Mouse (Mus musculus) neutrophil, adult 5-6 weeks (primary cell): ENCODE data around the gene Npc1l1. TPM values are rescaled to one million over a fixed set of nuclear protein-coding genes. Genes with fewer than 3 reads are reported as not detected.
A peak's percentile ranks its signal among the peaks of the same experiment; 100 is the strongest.
"Not testable (repeated sequence)": the region's sequence is repeated elsewhere in the genome, so short reads cannot be mapped to it uniquely, and the experiment has no call there.

Experiments
- ATAC-seq: fragments of 151-379, 151-347 bp; 2 replicates; pipeline ENCODE4 v1.8.0; 2017; ENCODE audit warnings: mild to moderate bottlenecking, moderate TSS enrichment; ENCODE audit not compliant: insufficient number of reproducible peaks, poor library complexity, low FRiP score, severe bottlenecking; ENCODE audit errors: extremely low read depth
- total RNA-seq: library from RNA; stranded (forward); fragments of 200-1000 nt; gene quantifications from 2 replicates; pipeline ENCODE4 v1.2.3, GENCODE M21; 2017

The Npc1l1 gene
- 0.12 TPM in 1 of 2 replicates, not detected in the other for total RNA-seq

DNA sequence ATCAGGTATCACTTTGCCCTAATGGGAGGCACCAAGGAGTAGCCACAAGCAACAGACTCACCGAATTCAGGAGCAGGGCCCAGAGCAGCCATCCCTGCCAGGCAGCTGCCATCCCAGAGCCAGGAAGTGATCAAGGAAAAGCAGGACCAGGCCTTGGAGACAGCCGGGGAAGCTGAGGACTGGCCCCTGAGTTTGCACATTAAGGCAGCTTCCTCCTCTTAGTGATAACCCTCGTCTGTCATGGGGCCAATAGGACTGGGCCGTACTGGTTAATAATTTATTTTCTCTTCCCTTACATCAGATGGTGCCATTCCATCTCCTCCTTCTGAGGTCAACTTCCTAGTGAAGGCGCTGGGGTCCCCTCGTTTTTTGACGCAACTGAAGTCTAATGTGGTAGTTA, at the start of gene Npc1l1:
TSS of gene Npc1l1 (minus strand) at position 132 of the 400 bp plus-strand sequence.
- ATAC-seq: no peak

DNA sequence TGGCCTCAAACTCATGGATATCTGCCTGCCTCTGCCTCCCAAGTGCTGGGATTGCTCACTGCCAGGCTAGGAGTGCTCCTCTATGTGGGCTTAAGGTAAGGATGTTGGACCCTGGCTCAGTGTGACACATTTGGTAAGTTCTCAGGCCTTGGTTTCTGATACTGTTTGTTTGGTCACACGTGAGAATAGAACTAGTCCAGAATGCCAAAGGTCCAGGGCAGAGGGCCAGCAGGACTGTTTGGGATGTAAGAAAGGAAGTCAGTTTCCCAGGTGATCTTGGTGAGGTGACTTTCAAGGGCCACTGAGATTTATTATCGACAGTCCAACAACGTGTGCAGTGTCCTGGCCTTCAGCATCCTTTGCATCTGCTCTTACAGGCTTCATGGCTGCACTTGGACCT, 46.5 kb upstream of the Npc1l1 start:
- no peak for ATAC-seq

DNA sequence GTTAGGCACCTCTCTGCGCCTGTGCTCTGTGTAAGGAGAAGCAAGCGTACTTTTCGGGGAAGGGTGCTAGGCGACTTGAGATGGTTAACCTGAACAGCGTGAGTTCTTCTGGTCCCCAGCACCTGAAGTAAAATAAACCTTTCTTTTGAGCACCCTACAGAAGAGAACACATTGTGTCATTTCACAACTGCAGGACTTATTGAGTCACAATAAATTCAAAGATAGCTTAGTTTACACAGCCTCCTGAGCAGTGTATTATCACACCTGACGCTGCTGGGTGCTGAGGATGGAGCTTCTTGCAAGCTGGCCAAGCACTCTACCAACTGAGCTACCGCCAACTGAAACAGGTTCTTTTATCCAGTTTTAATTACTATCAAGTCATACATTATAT, 45.1 kb upstream of the Npc1l1 start:
- no peak for ATAC-seq

DNA sequence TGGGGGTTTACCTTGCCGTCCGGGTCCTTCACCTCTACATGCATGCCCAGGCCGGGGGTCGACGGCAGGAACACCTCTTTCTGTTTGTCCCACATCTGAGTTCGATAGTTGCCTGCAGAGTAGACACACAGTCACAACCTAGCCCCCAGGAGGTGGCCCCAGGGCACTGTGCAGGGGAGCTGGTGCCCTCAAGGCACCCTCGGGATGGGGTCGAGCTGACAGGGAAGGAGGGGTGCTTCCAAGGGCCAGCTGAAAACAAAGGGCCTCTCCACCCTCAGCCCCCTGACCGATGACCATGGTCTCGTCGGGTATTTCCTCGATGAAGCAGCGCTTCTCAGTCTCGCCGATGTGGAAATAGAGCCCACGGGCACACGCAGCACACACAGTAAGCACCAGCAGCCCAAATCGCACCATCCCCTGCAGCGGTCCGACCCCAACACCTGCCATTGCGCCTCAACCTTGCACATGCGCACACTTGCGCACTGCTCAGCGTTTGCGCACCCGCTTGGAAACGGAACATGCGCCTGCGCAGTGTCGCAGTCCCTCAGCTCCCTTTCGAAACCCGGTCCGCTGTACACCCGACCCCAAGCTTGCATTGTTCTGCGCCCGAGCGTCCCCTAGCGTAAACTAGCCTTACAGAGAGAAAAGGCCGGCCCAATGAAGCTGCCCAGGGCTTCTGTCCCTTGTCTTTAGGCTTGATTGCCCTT, 44.6 kb upstream of the Npc1l1 start, which contains the start of gene Tmed4:
TSS of gene Tmed4 (minus strand) at position 484 of the 707 bp plus-strand sequence.
- peak; percentile 94 for ATAC-seq

DNA sequence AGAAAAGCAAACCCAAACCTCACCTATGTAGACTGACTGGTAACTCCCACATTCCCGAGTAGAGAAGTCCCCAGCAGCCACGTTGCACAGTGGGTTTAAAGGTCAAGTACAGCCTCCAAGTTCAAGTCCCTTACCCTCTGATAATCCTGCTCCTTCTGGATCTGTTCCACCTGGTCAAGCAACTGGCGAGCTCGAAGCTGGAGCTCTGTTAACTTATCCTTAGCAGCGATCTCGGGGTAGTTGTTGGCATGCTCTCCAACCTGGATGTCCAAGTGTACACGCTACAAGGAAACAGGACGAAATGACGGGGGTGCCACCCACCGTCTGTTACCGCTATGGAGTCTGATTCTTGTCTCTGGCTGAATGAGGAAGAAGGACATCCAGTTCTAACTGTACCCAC, 43.7 kb upstream of the Npc1l1 start:
- ATAC-seq: no peak

DNA sequence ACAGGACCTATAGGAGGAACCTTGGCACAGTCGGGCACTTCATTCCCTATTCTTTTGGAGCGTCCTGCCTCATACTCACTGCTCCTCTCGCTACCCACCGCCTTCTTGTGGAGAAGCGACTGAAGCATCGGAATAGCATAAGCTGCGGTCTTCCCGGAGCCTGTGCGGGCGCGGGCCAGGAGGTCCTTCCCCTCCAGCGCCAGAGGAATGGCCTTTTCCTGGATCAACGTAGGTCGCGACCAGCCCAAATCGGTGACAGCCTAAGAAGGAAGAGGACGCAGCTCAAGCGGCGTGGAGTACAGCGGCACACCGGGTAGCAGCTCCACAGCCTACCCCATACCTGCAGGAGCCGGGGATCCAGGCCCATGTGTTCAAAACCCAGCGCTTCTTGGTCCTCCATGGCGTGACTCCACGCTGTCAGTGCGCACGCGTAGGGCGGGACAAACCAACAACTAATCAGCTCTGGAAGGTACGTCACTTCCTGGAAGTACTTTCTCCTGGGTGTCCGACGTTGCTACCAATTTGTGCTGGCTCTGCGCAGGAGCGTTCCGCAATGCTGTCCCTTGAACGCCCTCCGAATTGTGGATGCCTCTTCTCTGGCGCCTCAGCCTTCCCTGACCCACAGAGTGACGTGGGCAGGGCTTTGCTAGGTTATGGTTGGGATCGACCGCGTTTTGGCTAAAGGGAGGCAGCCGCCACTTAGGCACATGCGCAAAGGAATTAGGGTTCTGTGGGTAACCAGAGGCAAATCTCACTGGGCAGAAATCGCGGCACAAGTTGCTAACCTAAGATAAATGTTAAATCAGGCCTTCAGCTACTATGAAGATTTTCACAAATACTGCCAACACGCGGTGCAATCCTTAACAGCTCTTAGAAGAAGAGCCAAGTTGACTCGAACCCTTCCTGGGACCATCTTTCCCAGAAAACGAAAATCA, 37.6 kb upstream of the Npc1l1 start, which contains the start of gene Ddx56:
TSS of gene Ddx56 (minus strand) at position 453 of the 935 bp plus-strand sequence.
- ATAC-seq: peak; percentile 98

DNA sequence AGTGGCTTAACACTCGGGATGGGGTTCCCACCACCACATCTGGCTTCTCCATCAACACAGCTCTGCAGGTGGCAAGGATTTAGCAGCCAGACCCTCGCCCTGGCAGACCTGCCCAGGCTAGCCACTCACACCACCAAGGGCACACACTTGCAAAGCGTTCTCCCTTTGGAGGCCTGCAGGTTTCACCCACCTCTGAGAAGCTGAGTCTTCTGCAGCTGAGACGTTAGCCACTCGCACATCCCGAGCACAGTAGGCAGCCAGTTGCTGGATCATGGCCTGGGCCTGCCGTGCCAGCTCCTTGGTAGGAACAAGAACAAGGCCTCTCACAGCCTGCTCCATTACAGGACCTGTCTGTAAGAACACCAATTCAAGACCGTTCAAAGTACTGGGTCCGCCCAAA, 36.7 kb upstream of the Npc1l1 start:
- no peak for ATAC-seq

DNA sequence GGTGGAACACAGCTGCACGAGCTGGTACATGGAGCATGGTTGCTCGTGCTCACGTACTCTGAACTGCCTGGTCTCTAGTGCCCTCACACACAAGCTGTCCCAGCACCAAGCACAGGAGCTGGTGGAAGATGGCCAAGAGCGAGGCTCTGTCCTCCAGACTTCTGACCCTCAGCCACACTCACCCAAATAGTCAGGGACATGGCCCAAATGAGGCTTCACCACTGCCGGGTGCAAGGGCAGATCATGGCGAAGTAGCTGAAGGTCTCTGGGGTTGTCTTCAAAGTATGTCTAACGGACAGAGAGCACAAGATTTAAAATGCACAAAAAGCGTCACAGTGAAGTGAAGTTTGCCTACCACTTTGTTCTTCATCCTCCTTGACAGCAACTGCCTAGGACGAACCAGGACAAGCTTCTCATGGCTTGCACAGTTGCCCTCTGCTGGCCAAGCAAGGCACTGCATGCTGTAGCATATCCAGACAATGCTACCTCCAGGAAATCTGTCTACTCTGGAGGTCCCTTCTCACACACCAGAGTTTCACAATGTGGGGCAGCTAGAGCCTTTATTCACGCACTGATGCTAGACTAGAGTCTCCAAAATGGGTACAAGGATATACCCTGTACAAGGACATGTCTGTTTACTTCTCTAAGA, 31.6 kb upstream of the Npc1l1 start:
- ATAC-seq: peak; percentile 66; the same call in 1 of the 2 replicates

DNA sequence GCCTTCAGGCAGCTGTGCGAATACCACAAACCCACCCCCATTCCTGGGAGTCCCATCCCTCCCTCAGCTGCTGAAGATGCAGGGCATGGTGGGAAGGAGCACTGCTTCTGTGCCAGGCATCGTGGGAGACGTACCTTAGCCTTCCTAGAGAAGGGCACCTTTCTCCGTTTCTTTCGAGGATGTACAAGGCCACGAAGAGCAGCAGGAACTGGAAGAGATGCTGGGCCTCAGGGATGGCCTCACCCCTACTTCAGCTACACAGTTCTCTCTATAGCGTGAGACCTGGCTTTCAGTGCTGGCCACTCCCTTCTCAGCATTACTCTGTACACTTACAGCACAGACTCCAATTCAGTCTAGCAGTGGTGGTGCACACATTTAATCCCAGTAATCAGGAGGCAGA, 29.5 kb upstream of the Npc1l1 start:
- ATAC-seq: no peak

DNA sequence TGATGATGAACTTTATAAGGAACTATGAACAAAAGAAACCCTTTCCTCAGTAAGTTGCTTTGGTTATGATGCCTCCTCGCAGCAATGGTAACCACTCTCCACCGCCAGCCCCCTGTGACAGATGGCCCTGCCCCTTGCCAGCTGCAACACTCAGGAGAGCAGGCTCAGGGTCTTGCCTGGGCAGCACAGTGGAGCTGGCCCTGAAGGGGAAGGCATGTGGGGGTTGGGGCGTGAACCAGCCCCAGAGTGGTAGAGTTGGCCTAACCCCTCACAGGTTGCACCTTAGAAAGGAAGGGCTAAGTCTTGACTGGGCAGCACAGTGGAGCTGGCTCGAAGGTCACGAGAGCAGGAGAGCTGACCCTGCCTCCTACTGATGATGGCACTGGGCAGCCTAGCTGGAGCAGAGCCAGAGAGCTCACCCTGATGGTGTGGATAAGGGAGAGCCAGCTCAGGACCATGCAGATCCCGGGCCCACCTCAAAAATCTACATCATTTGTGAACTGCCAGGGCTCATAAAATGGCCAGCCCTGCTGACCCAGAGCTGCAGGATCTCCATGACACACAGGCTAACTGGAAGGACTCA, 26.6 kb upstream of the Npc1l1 start:
- ATAC-seq: no peak

DNA sequence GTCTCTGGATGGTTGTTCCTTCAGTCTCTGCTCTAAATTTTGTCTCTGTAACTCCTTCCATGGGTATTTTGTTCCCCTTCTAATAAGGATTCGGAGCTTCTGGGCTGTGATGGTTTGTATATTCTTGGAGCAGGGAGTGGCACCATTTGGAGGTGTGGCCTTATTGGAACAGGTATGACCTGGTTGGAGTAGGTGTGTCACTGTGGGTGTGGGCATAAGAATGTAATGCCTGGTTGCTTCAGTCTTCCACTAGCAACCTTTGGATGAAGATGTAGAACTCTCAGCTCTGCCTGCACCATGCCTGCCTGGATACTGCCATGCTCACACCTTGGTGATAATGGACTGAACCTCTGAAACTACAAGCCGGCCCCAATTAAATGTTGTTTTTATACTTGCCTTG, 24.7 kb upstream of the Npc1l1 start:
- ATAC-seq: not testable (repeated sequence)

DNA sequence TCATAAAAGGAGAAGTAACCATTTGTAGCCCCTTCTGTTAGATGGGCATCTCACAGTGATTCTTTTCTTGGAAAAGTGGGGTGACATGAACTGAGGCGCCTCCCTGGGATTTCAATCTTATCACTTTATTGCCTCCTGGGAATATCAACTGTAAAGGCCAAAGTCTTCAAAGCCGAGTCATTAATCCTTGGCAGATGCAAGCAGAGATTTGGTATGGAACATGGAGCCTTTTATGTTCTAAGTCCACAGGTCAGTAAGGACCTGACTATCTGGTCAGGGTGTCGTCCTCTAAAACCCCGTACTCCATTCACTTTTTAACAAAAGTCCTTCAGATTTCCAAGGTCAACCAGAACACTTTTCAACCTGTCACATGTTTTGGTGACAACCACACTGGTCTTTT, 22.9 kb upstream of the Npc1l1 start:
- ATAC-seq: no peak

DNA sequence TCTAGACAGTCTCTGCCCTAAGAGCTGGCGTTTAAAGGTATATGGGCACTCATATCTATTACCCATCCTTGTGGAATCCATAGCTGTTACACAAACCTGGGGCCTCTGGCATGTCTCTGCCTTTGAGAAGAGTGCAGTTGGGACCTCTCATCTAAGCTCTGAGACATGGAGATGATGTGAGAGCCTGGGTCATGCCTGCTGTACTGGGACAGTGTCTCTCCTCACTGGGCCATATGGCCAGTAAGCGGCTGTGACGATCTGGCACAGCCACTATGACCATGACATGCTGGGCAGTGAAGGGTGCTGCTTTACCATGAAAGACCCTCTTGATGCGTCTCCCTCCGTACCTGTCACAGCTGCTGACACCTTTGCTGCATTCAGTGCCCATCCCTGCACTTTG, 22.3 kb upstream of the Npc1l1 start:
- ATAC-seq: no peak

DNA sequence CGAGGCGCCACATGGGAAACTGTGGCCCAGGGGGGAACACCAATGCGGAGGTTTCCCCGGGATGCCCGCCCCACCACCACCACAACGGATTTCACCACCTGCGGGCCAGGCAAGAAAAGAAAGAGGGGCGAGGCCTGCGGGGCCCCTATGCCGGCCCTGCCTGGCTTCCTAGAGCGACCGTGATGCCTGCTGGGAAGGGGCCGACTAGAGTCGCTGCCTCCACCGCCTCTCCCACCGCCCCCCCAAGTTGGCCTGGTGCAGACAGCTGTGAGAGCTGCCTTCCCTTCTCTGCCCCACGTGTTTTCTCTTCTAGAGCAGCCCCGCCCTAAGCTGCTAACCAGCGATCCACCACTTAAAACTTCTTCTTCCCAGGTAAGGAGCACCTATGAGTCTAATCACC, 14.8 kb upstream of the Npc1l1 start:
- ATAC-seq: no peak

DNA sequence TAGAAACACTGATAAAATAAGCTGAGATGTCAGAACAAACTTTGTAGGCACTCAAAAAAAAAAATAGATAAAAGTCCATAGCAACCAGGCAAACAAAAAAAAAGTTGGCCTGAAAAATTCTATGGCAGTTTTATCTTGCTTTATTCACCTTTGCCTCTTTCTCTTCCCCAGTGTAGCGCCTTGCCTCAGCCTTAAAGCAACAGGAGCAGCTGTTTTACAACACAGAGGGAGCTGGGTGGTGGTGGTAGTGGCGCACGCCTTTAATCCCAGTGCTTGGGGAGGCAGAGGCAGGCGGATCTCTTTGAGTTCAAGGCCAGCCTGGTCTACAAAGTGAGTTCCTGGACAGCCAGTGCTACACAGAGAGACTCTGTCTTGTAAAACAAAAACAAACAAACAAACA, 3.1 kb upstream of the Npc1l1 start:
- no peak for ATAC-seq

DNA sequence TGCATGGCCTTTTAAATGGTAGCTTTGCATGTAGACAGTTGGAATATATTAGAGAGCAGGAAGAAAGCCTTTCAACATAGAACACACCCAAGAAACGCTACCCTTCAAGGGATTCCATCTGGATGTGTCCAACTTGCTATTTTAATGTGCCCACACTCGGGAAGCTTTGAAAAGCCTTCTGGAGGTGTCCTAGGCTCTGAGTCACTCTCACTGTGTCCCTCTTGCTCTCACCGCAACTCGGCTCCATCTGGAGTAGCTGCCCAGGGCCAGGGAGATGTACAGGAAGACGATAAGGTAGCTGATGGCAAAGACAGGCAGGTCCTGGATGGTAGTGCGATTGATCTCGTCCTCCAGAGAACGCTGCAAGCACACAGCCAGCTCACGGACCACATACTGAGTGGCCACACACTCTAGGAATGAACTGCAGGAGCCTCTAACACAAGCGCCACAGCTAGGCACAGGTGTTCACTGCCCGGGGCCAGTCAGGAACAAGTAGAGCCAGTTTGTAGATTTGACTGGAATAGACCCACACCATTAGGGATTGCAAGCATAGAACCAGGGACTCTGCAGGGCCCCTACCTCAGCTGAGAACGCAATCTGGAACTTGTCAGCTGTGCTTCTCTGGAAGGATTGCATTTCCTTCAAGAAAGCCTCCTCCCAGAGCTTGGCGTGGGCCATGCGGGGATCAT, 5.3 kb downstream of the Npc1l1 start:
- ATAC-seq: no peak

DNA sequence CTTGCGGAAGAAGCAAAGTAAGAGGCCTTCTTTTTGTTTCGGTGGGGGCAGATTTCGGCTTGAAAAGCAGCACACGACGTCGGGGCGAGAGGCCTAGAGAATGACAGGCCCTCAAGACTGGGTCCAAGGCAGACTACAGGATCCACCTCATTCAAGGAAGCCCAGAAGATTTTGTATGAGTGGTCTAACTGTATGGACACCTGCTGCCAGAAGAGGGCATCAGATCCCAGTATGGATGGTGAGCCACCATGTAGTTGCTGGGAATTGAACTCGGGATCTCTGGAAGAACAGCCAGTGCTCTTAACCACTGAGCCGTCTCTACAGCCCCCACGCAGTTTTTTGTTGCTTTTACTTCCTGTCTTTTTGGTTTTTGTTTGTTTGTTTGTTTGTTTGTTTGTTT, 7.8 kb downstream of the Npc1l1 start:
- no peak for ATAC-seq

DNA sequence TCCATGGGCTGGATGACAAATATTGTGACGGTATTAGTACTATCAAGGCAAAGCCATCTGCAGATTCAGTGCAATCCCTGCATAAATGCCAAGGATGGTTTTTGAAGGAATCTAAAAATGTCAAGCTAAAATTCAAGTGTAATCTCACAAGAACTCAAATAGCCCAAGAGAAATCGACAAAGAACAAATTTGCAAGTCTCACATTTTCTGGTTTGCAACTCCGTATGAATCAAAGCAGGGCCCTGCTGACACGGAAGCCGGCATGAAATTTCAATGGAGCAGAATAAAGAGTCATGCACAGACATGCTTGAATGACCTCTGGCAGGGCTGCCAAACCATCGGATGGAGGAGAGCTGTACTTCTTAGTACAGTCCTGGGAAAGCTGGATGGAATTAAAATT, 10.0 kb downstream of the Npc1l1 start:
- ATAC-seq: no peak
